In the genomic region with DNA sequence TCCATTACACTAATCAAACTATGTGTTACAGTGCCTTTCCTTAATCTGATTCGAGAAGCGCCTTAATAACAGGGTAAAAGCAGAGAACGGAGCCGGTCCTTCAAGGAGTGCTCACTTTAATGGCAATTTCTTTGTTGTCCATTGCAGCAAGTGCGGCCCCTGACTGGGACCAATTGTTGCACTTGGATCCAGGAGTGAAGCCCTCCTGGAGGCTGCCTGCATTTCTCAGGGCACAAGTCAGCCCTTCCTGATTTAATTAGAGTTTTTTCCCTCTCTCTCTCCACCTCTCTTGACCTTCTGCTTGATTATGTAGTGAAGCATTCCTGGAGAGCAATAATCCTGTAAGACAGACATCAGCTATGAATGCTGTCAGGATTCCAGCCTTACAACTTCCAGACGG, we compare ENCODE assay signal across 26 mouse cellular contexts.
DNase-seq lines count a peak whose midpoint lies in the region; ATAC-seq and TF ChIP-seq lines count a peak whose summit lies in the region.
"Had no signal": no experiment of that assay in that cellular context is flagged by ENCODE, and none has a peak within 500 bp of the region (broad histone marks: within the 10 kb centered on the region; RNA-seq: fewer than 3 reads in every experiment).

No protein-coding gene starts in this region.

- H3K36me3 ChIP-seq in kidney, postnatal 0 days (ENCODE audit: insufficient read depth, low read length): no peaks in the 10 kb centered on the region
- H3K36me3 ChIP-seq: G1E; heart, embryonic 10.5 days; hindbrain, embryonic 13.5 days; limb, embryonic 12.5 days had no signal

- TF ChIP-seq POLR2A in brain, embryonic 14.5 days (IDR thresholded peaks at IDR 0.05; ENCODE audit: borderline replicate concordance, extremely low read depth, insufficient read depth, insufficient read length, poor library complexity, severe bottlenecking): no peak

- DNase-seq in kidney, postnatal 0 days (ENCODE audit: low spot score): peak; percentile 5
- DNase-seq in kidney, postnatal 25 days: no peak
- peak; percentile 62 for DNase-seq in brain, embryonic 14.5 days (ENCODE audit: low read depth)
- peak; percentile 35 for DNase-seq in embryo, embryonic 11 days
- peak; percentile 20 for DNase-seq in forelimb bud, embryonic 11.5 days (ENCODE audit: low read depth, low spot score)
- no peak for DNase-seq in layer of hippocampus, adult 18-20 months (ENCODE audit: low spot score in 2 of 2)
- no peak for DNase-seq in left cerebral cortex, postnatal 36 days (ENCODE audit: low spot score in 2 of 2)
- no peak for DNase-seq in gastrocnemius, postnatal 10 days
- DNase-seq: adrenal gland, adult 2 months; B cell, adult 2 months; cerebellum, adult 11-12 months; cerebellum, postnatal 10 days; kidney, adult 2 months; kidney, postnatal 10 days; layer of hippocampus, postnatal 36 days; lung, adult 18-20 months; lung, postnatal 10 days; right cerebral cortex, postnatal 25 days; spleen, adult 18-20 months had no signal

- no peaks in the 10 kb centered on the region for H3K27me3 ChIP-seq in kidney, postnatal 0 days (ENCODE audit: insufficient read depth, low read length)
- H3K27me3 ChIP-seq: CH12.LX; hindbrain, embryonic 13.5 days; limb, embryonic 12.5 days had no signal

- no peaks in the 10 kb centered on the region for H3K4me1 ChIP-seq in kidney, postnatal 0 days (replicated peaks; ENCODE audit: insufficient read depth, low read length)

- H3K9ac ChIP-seq in kidney, postnatal 0 days (ENCODE audit: low read depth, low read length): no peak overlapping the region
- H3K9ac ChIP-seq: hindbrain, embryonic 13.5 days; limb, embryonic 12.5 days had no signal

- H3K9me3 ChIP-seq in kidney, postnatal 0 days (replicated peaks; ENCODE audit: low read length): no peaks in the 10 kb centered on the region
- H3K9me3 ChIP-seq: heart, embryonic 10.5 days; hindbrain, embryonic 13.5 days; limb, embryonic 12.5 days had no signal

- intact Hi-C loops in left cerebral cortex, postnatal 36 days (cut with DNase I): no loop called here

- H3K4me3 ChIP-seq in kidney, postnatal 0 days (replicated peaks; ENCODE audit: low read depth, low read length): no peak overlapping the region
- H3K4me3 ChIP-seq: heart, embryonic 10.5 days; hindbrain, embryonic 13.5 days; layer of hippocampus, adult 2 months; limb, embryonic 12.5 days had no signal

- no peak overlapping the region for H3K4me2 ChIP-seq in kidney, postnatal 0 days (ENCODE audit: low read length)
- H3K4me2 ChIP-seq: hindbrain, embryonic 13.5 days; limb, embryonic 12.5 days; liver, embryonic 11.5 days had no signal

- no peak overlapping the region for H3K27ac ChIP-seq in kidney, postnatal 0 days
- H3K27ac ChIP-seq: heart, embryonic 10.5 days; hindbrain, embryonic 13.5 days; layer of hippocampus, adult 2 months; limb, embryonic 12.5 days had no signal

- ATAC-seq in kidney, postnatal 0 days (replicated peaks; ENCODE audit: low FRiP score, low read depth): no peak

- TF ChIP-seq CTCF in kidney, postnatal 0 days (IDR thresholded peaks at IDR 0.05; ENCODE audit: low read depth): no peak
- TF ChIP-seq CTCF in brain, embryonic 14.5 days (IDR thresholded peaks at IDR 0.05; ENCODE audit: borderline replicate concordance, extremely low read depth, insufficient read depth, insufficient read length): no peak

- WGBS in kidney, postnatal 0 days: 33% methylated on average over 6 of the region's 6 CpGs

Comparison
In these comparisons a context has a peak if more than half of its experiments do, and no peak if none do; other contexts are left out.
1. DNase-seq: peak in kidney, postnatal 0 days (single experiment), brain, embryonic 14.5 days (single experiment), embryo, embryonic 11 days (single experiment) and forelimb bud, embryonic 11.5 days (single experiment); none in kidney, postnatal 25 days (0 of 2), layer of hippocampus, adult 18-20 months (0 of 2), left cerebral cortex, postnatal 36 days (0 of 2) and gastrocnemius, postnatal 10 days (single experiment).